Mouse (Mus musculus) embryo, embryonic 9.5 days (tissue): Measurements from ENCODE around the gene Nos2.

Experiments
- DNase-seq: peaks from one replicate; pipeline ENCODE4 v3.0.0-alpha.2; 2017; ENCODE audit errors: extremely low spot score

Nos2 gene

GRCm38 (mm10) chr11:78920411-78920939 lies at the start of gene Nos2:
Nos2 (plus strand) TSS chr11:78920787.
- DNase-seq = no peak

- DNase-seq = no peak
Observed at GRCm38 (mm10) chr11:78870891-78871290, 49.7 kb upstream of the Nos2 start.

- DNase-seq = no peak
Observed at GRCm38 (mm10) chr11:78872782-78873181, 47.8 kb upstream of the Nos2 start.

- no peak for DNase-seq
Observed at GRCm38 (mm10) chr11:78879727-78880126, 40.9 kb upstream of the Nos2 start.

- DNase-seq = peak; percentile 21
Observed at GRCm38 (mm10) chr11:78886693-78887092, 33.9 kb upstream of the Nos2 start.

GRCm38 (mm10) chr11:78887102-78887971 lies 33.2 kb upstream of the Nos2 start:
- peak; percentile 48 for DNase-seq

GRCm38 (mm10) chr11:78889156-78889555 lies 31.4 kb upstream of the Nos2 start:
- DNase-seq = no peak

GRCm38 (mm10) chr11:78896357-78897123 lies 24.0 kb upstream of the Nos2 start:
- peak; percentile 38 for DNase-seq

- DNase-seq = no peak
Observed at GRCm38 (mm10) chr11:78915473-78915872, 5.1 kb upstream of the Nos2 start.

GRCm38 (mm10) chr11:78916410-78916809 lies 4.2 kb upstream of the Nos2 start:
- DNase-seq = no peak

- DNase-seq = no peak
Observed at GRCm38 (mm10) chr11:78919745-78920144, 842 bp upstream of the Nos2 start.

GRCm38 (mm10) chr11:78922678-78923407 lies 2.3 kb downstream of the Nos2 start:
- peak; percentile 34 for DNase-seq

GRCm38 (mm10) chr11:78924111-78924510 lies 3.5 kb downstream of the Nos2 start:
- DNase-seq = peak; percentile 17

- peak; percentile 63 for DNase-seq
Observed at GRCm38 (mm10) chr11:78924916-78925315, 4.3 kb downstream of the Nos2 start.

- no peak for DNase-seq
Observed at GRCm38 (mm10) chr11:78929345-78929744, 8.8 kb downstream of the Nos2 start.

GRCm38 (mm10) chr11:78934307-78934706 lies 13.7 kb downstream of the Nos2 start:
- no peak for DNase-seq

GRCm38 (mm10) chr11:78934727-78935126 lies 14.1 kb downstream of the Nos2 start:
- DNase-seq = no peak

- DNase-seq = no peak
Observed at GRCm38 (mm10) chr11:78935178-78935577, 14.6 kb downstream of the Nos2 start.

GRCm38 (mm10) chr11:78943083-78943482 lies 22.5 kb downstream of the Nos2 start:
- DNase-seq = no peak

- no peak for DNase-seq
Observed at GRCm38 (mm10) chr11:78950365-78950764, 29.8 kb downstream of the Nos2 start.

- peak; percentile 64 for DNase-seq
Observed at GRCm38 (mm10) chr11:78952467-78952866, 31.9 kb downstream of the Nos2 start.

- peak; percentile 67 for DNase-seq
Observed at GRCm38 (mm10) chr11:78956260-78956659, 35.7 kb downstream of the Nos2 start.
